Mouse (Mus musculus): Measurements from ENCODE around the gene Eme1. TPM values are rescaled to one million over a fixed set of nuclear protein-coding genes. Genes with fewer than 3 reads are reported as not detected.
"Not testable (repeated sequence)": the region's sequence is repeated elsewhere in the genome, so short reads cannot be mapped to it uniquely, and the experiment has no call there.

The Eme1 gene
- 24.9 and 26.9 TPM in 2 replicates for polyA plus RNA-seq (2015; fragmentation: Nextera tagmentation; extraction: Ambion mirVana)

DNA sequence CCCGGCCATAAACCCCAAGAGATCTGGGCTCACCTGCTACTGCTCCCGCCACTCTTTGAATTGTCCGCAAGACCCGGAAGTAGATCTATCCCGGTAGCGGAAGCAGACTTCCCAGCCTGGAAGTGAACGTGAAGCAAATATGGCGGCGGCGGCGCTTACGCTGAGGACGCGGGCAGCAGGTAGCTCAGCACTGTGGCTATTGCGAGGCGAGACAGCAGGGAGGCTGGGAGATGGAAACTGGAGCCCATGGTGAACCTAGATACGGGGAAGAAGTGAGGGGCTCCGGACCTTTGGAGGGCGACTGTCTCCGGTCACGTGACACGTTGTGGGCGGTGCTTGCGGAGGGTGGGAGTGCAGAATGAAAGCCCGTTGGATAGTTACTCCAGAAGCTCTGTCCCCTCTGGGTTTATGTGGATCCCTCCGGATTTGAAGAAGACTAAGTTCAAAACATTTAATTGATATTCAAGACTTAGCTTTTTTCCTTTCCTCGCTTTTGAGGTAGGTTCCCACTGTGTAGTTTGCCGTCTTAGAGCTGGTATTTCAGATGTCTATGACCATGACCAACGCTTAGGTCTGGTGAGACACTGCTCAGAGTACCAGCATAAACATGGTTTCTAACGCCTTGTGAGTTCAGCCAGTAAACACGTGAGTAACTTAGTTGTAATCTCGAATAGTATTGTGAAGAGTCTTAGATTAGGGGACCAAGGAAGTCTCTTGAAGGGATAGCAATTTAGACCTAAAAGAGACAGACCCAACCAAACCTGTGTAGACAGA lies at the start of gene Eme1, which contains the start of gene Mrpl27:
Gene Eme1 (minus strand): TSS at position 302 of the 774 bp plus-strand sequence.
Gene Mrpl27 (plus strand): TSS at position 105 of the 774 bp plus-strand sequence.
- H3K36me3 ChIP-seq = peaks cover 43% of the 10 kb centered on the region
- peak within 1 kb of the TSS; percentile 75 for H3K4me2 ChIP-seq (replicated peaks)
- peak within 1 kb of the TSS; percentile 69 for H3K4me3 ChIP-seq
- WGBS = 1% methylated on average over 32 of the region's 32 CpGs
- H3K27me3 ChIP-seq = no peaks in the 10 kb centered on the region
- peak within 1 kb of the TSS; percentile 90 for H3K27ac ChIP-seq
- ATAC-seq (ENCODE audit: low FRiP score, low read depth) = peak; percentile 89
- peak within 1 kb of the TSS; percentile 70 for H3K9ac ChIP-seq
- peaks cover 16% of the 10 kb centered on the region for H3K4me1 ChIP-seq
- H3K9me3 ChIP-seq = no peaks in the 10 kb centered on the region

DNA sequence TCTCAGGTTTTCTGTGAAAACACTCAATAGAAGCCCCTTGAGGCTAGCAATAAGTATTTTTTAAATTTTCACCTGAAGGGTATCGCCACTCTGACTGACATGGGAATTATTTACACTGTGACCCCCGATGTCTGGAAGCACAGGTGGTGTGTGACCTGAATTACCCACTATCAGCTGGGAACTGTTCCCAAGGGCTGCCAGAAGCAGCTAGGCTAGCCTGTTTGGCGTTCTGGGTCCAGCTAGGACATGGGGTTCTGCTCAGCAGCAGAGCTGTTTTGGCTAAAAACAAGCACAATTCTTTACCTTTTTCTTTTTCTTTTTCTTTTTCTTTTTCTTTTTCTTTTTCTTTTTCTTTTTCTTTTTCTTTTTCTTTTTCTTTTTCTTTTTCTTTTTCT lies 48.4 kb upstream of the Eme1 start:
- peaks cover 5% of the 10 kb centered on the region; the same call in 1 of the 2 replicates for H3K27me3 ChIP-seq
- no peak overlapping the region for H3K9ac ChIP-seq
- no peaks in the 10 kb centered on the region for H3K9me3 ChIP-seq
- 33% methylated on average over 3 of the region's 3 CpGs for WGBS
- H3K4me1 ChIP-seq = peaks cover 18% of the 10 kb centered on the region
- no peak overlapping the region for H3K4me3 ChIP-seq
- H3K4me2 ChIP-seq (replicated peaks) = no peak overlapping the region
- H3K27ac ChIP-seq = no peak overlapping the region
- ATAC-seq (ENCODE audit: low FRiP score, low read depth) = no peak
- no peaks in the 10 kb centered on the region for H3K36me3 ChIP-seq

DNA sequence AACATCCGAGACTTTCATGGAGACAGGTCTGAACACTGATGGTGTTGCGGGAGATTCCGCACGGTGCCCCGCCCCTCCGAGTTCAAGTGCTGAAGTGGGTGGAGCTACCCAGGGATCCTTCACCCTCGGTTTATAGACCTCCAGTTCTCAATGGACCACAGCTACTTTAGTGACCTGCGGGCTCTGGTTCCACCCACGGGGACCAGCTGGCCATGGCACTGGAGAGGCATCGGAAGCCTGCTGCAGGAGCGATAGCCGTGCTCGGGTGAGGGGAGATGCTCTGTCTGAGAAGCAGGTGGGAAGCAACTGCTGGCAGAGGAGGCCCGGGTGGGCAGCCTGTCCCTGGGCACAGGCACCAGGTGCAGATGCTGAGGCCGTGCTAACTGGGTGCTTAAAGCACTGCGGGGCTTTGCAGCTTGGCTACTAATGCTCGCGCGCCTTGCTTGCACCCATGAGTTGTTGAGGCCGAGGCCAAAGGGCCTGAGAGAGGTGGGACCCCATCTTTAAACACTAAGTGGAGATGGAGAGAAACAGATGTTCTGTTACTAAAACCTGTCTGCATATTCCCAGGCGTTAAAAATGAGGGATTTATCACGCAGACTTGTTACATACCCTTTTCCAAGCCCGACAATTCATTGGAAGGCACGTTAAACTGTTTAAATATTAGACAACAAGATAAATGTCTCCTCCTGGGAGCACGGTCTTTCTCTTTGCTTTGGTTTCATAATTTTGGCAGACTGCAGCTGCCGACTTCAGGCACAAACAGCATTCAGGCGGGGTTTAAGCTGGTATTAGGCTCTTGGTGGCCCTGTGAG lies 47.8 kb upstream of the Eme1 start:
- 51% methylated on average over 27 of the region's 27 CpGs for WGBS
- peaks cover 5% of the 10 kb centered on the region; the same call in 1 of the 2 replicates for H3K27me3 ChIP-seq
- no peaks in the 10 kb centered on the region for H3K36me3 ChIP-seq
- H3K4me1 ChIP-seq = peaks cover 18% of the 10 kb centered on the region
- no peak overlapping the region for H3K4me3 ChIP-seq
- no peaks in the 10 kb centered on the region for H3K9me3 ChIP-seq
- no peak for ATAC-seq (ENCODE audit: low FRiP score, low read depth)
- no peak overlapping the region for H3K27ac ChIP-seq
- H3K4me2 ChIP-seq (replicated peaks) = 0 out of 2 replicates have a peak overlapping the region, but pooled peaks have one; percentile 1
- H3K9ac ChIP-seq = peak overlapping the region; percentile 39; the same call in 1 of the 2 replicates

DNA sequence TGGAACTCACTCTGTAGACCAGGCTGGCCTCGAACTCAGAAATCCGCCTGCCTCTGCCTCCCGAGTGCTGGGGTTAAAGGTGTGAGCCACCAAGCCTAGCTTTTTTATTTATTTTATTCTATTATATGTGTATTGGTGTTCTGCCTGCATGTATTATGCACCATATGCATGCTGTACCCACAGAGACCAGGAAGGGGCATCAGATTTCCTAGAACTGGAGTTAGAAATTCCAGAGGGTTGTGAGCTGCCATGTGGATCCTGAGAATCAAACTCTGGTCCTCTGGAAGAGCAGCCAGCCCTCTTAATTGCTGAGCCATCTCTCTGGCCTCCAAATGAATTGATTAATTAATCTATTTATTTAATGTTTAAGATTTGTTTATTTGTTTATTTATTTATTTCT lies 45.6 kb upstream of the Eme1 start:
- Histone ChIP-seq H3K27me3 (peaks cover 5% of the 10 kb centered on the region; the same call in 1 of the 2 replicates), H3K27ac (no peak overlapping the region), H3K4me1 (peaks cover 18% of the 10 kb centered on the region), H3K9me3 (no peaks in the 10 kb centered on the region), H3K4me2 (replicated peaks) (no peak overlapping the region), H3K9ac (no peak overlapping the region), H3K36me3 (no peaks in the 10 kb centered on the region), H3K4me3 (no peak overlapping the region)
- no peak for ATAC-seq (ENCODE audit: low FRiP score, low read depth)
- WGBS = 90% methylated on average over 3 of the region's 3 CpGs

DNA sequence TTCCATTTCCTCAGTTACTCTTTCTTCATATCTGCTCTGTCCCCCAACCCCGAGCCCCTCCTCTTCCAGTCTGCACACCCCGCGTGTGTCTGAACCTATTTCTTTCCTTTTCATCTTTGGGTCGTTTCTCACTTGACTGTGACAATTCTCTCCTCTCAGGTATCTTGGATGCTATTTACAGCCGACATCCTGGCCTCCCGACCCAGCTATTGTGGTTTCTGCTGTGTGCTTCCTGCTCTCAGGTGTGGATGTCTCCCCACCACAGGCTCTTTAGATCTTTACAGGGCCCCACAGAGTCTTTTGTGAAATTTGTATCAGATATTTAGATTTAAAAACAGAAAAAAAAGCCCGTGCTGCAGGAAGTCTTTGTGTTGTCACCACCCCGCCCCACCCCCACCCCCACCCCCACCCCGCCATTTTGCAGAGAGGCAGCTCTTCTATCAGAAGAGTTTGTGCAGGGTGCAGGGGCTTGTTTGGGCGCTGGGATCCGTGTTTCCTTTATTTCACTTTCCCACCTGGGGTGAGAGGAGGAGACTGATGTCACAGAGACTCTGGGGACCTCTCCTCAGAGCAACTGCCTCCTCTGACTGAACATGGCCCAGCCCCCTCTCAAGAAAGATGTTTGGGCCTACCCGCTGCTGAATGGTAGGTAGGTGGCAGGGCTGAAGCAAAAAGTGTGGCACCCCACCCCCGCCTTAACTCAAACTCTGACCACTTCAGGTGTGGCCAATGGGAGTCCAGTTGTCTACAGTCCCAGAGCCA lies 44.1 kb upstream of the Eme1 start:
- ATAC-seq (ENCODE audit: low FRiP score, low read depth) = no peak
- Histone ChIP-seq H3K4me2 (replicated peaks) (no peak overlapping the region), H3K27ac (no peak overlapping the region), H3K4me3 (no peak overlapping the region), H3K4me1 (peaks cover 17% of the 10 kb centered on the region), H3K36me3 (no peaks in the 10 kb centered on the region), H3K9ac (no peak overlapping the region), H3K27me3 (peaks cover 5% of the 10 kb centered on the region; the same call in 1 of the 2 replicates), H3K9me3 (no peaks in the 10 kb centered on the region)
- 50% methylated on average over 13 of the region's 13 CpGs for WGBS

DNA sequence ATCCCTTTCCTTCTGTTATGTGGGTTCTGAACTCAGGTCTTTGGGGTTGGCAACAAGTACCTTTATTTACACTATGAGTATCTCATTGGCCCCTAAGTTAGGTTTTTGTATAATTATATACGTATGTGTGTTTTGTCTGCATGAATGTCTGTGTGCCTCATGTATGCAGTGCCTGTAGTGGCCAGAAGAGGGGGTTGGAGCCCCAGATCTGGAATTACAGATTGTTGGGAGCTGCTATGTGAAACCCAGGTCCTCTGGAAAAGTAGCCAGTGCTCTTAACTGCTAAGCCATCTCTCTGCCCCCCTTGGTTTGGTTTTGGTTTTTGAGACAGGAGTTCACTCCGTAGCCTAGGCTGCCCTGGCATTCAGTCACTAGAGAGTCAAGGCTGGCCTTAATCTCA lies 43.4 kb upstream of the Eme1 start:
- 88% methylated on average over 2 of the region's 2 CpGs for WGBS

DNA sequence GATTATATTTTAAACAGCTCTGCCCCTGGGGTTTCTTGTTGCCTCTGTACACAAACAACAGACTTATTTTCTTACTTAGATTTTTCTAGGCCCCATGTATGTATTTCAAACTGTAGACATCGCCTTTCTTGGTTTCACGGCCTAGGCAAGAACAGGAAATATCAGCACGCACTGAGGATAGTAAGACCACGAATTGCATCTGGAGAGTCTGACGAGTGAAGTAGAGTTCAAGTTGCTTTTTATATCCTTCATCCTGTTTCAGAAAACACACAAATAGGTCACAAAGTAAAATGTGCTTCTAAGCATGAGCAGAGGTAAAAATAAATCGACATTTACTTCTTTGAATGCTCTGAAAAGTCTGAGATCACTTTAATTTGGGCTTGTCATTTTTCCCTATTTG lies 41.7 kb upstream of the Eme1 start:
- WGBS = 66% methylated on average over 6 of the region's 6 CpGs
- H3K36me3 ChIP-seq = no peaks in the 10 kb centered on the region
- H3K9me3 ChIP-seq = no peaks in the 10 kb centered on the region
- H3K27ac ChIP-seq = no peak overlapping the region
- no peak overlapping the region for H3K4me3 ChIP-seq
- no peak overlapping the region for H3K9ac ChIP-seq
- ATAC-seq (ENCODE audit: low FRiP score, low read depth) = no peak
- H3K4me1 ChIP-seq = 0 out of 2 replicates have a peak, but pooled peaks cover 4% of the 10 kb centered on the region
- no peaks in the 10 kb centered on the region for H3K27me3 ChIP-seq
- no peak overlapping the region for H3K4me2 ChIP-seq (replicated peaks)

More for the DNA sequence above, 43.4 kb upstream of the Eme1 start:
- no peak for ATAC-seq (ENCODE audit: low FRiP score, low read depth)
- Histone ChIP-seq H3K4me2 (replicated peaks) (no peak overlapping the region), H3K27me3 (peaks cover 5% of the 10 kb centered on the region; the same call in 1 of the 2 replicates), H3K4me1 (peaks cover 14% of the 10 kb centered on the region), H3K9ac (no peak overlapping the region), H3K4me3 (no peak overlapping the region), H3K27ac (no peak overlapping the region), H3K36me3 (no peaks in the 10 kb centered on the region), H3K9me3 (no peaks in the 10 kb centered on the region)

DNA sequence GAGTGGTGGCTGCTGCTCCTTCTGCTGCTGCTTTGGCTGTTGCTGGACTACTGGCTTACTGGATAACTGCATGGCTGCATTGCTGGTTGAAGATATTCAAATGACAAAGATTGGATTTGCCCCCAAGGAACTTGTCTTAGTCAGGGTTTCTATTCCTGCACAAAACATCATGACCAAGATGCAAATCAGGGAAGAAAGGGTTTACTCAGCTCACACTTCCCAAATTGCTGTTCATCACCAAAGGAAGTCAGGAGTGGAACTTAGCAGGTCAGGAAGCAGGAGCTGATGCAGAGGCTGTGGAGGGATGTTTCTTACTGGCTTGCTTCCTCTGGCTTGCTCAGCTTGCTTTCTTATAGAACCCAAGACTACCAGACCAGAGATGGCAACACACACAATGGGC lies 38.7 kb upstream of the Eme1 start:
- H3K9ac ChIP-seq; H3K27me3 ChIP-seq; H3K4me3 ChIP-seq; H3K27ac ChIP-seq; H3K4me1 ChIP-seq; H3K4me2 ChIP-seq (replicated peaks); ATAC-seq (ENCODE audit: low FRiP score, low read depth); H3K36me3 ChIP-seq; H3K9me3 ChIP-seq: not testable (repeated sequence)

DNA sequence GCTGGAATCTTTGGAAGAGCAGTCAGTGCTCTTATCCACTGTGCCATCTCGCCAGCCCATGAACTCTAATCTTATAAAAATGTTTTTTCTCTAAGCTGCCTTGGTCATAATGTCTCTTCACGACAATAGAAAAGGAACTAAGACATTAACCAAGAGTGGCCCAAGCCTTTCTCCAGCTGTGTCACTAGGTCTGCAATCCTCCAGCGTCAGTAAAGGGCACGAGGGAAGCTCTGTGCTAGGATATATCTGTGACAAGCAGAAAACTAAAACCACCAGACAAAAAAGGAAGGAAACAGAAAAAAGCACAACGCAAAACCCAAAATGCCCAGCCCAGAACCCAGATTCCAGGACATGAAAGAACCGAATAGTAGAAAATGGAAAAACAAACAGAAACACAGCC lies 33.4 kb upstream of the Eme1 start:
- no peak for ATAC-seq (ENCODE audit: low FRiP score, low read depth)

DNA sequence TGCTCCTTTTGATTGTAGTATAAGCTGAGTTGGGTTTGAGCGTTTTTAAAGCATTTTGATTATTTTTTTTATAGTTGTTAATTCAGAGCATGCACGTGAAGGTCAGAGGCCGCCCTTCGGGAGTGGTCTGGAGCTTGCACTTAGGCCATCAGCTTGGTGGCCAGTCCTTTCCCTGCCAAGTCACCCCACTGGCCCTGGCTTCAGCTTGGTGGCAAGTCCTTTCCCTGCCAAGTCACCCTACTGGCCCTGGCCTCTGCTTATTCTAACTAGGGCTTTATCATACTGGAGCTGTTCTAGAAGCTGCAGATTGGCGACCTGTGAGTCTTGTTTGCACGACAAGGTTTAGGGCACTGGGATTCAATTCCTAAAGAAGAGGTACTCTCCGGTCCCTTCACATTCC lies 28.7 kb upstream of the Eme1 start:
- Histone ChIP-seq H3K27me3 (no peaks in the 10 kb centered on the region), H3K27ac (no peak overlapping the region), H3K4me3 (no peak overlapping the region), H3K36me3 (no peaks in the 10 kb centered on the region), H3K9ac (no peak overlapping the region), H3K4me1 (peaks cover 10% of the 10 kb centered on the region), H3K4me2 (replicated peaks) (no peak overlapping the region), H3K9me3 (no peaks in the 10 kb centered on the region)
- no peak for ATAC-seq (ENCODE audit: low FRiP score, low read depth)
- 80% methylated on average over 7 of the region's 7 CpGs for WGBS

More for the DNA sequence above, 33.4 kb upstream of the Eme1 start:
- H3K4me3 ChIP-seq = no peak overlapping the region
- H3K9ac ChIP-seq = no peak overlapping the region
- no peak overlapping the region for H3K27ac ChIP-seq
- no peaks in the 10 kb centered on the region for H3K27me3 ChIP-seq
- no peaks in the 10 kb centered on the region for H3K36me3 ChIP-seq
- 79% methylated on average over 6 of the region's 6 CpGs for whole genome bisulfite sequencing
- H3K9me3 ChIP-seq = no peaks in the 10 kb centered on the region
- no peaks in the 10 kb centered on the region for H3K4me1 ChIP-seq
- H3K4me2 ChIP-seq (replicated peaks) = no peak overlapping the region

DNA sequence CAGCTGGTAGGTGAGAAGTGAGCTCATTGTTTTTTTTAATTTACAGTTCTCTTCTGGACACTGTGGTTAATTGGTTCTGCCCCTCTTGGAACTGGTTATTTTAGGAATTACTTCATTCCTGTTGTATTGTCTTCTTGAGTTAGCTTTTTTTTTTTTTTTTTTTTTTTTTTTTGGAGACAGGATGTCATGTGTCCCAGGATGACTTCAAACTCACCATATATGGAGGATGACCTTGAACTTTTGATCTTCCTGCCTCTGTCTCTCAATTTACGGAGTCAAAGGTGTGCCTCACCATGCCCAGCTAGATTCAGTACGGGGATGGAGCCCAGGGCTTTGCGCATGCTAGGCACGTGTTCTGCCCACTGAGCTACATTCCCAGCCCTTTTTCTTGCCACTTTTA lies 27.9 kb upstream of the Eme1 start:
- Histone ChIP-seq H3K4me1 (peaks cover 10% of the 10 kb centered on the region), H3K4me2 (replicated peaks) (no peak overlapping the region), H3K36me3 (no peaks in the 10 kb centered on the region), H3K9me3 (no peaks in the 10 kb centered on the region), H3K9ac (no peak overlapping the region), H3K27ac (no peak overlapping the region), H3K4me3 (no peak overlapping the region), H3K27me3 (no peaks in the 10 kb centered on the region)
- 81% methylated on average over 4 of the region's 4 CpGs for WGBS
- no peak for ATAC-seq (ENCODE audit: low FRiP score, low read depth)

DNA sequence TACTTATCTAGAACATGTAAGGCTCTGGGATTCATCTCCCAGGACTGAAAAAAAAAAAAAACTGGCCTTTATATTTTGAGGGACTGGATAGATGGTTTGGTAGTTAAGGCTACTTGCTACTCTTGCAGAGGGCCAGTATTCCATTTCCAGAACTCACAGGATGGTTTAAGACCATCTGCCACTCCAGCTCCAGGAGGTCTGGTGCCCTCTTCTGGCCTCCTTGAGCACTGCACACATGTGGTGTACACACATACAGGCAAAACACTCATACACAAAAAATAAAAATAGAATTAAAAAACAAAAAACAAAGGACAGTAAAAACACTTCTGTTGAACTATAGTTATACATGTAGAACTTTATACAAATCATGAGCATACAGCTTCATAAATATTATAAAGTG lies 26.9 kb upstream of the Eme1 start:
- Histone ChIP-seq H3K27ac (no peak overlapping the region), H3K9ac (no peak overlapping the region), H3K4me2 (replicated peaks) (no peak overlapping the region), H3K36me3 (no peaks in the 10 kb centered on the region), H3K27me3 (no peaks in the 10 kb centered on the region), H3K4me1 (peaks cover 20% of the 10 kb centered on the region), H3K9me3 (no peaks in the 10 kb centered on the region), H3K4me3 (no peak overlapping the region)
- ATAC-seq (ENCODE audit: low FRiP score, low read depth) = no peak
